Mouse (Mus musculus): ENCODE measurements around the gene Sec14l1.

DNA sequence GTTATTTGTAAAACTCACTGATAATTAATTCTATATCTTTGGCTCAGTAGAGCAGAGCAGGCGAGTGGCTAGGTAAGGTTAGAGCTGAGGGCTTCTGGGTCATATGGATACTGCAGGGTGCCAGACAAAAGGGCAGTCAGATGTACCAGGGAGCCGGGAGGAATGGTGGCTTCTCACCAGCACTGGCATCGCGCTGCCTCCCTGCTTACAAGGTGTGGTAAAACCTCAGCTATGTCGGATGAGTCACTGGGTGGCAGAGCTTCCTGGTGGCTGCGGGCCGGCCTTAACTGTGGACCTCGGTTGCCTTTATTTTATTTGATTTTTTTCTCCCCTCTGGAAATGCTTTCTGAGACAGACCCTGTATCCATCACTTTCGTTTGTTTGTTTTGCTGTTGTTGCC lies 90.5 kb downstream of the Sec14l1 start:
- TF ChIP-seq CTCF (IDR thresholded peaks at IDR 0.05; ENCODE audit: low read depth) (no peak), EP300 (IDR thresholded peaks at IDR 0.05; ENCODE audit: low read depth) (no peak)
